Mouse (Mus musculus): ENCODE measurements around the gene Phkg2.

GRCm38 (mm10) chr7:127588901-127589300 lies 15.8 kb downstream of the Phkg2 start:
- TF ChIP-seq CTCF (IDR thresholded peaks at IDR 0.05; ENCODE audit: extremely low read depth, insufficient read depth, low read length) (no peak), POLR2A (IDR thresholded peaks at IDR 0.05; ENCODE audit: extremely low read depth, insufficient read depth, low read length) (no peak)

All from cortical plate, adult 2 months (tissue).